Mouse (Mus musculus) limb, embryonic 14.5 days (tissue): ENCODE data around the gene Nat10. TPM values are rescaled to one million over a fixed set of nuclear protein-coding genes. Genes with fewer than 3 reads are reported as not detected.

Experiments used
- ATAC-seq: fragments of 200-750 bp; cut with Nextera tagmentation; 2 replicates; pipeline ENCODE4 v1.8.0; 2017; ENCODE audit warnings: low read depth, moderate number of reproducible peaks, moderate TSS enrichment; ENCODE audit not compliant: low FRiP score
- DNase-seq: peaks from one replicate; pipeline ENCODE4 v3.0.0-alpha.2; 2015; ENCODE audit warnings: low spot score
- H3K27ac ChIP-seq: fragments of 300-500 bp; sonication (generic); replicated peaks from 2 replicates; pipeline ENCODE4 v1.5.1; 2014; ENCODE audit warnings: low read depth, mild to moderate bottlenecking, low read length, moderate library complexity, mixed read lengths
- H3K27me3 ChIP-seq: fragments of 300-500 bp; sonication (generic); 2 replicates; pipeline ENCODE4 v1.6.1; 2014; ENCODE audit warnings: low read length, mixed read lengths; ENCODE audit not compliant: control insufficient read depth, insufficient read depth
- H3K36me3 ChIP-seq: fragments of 300-500 bp; sonication (generic); 2 replicates; pipeline ENCODE4 v1.6.1; 2014; ENCODE audit warnings: mild to moderate bottlenecking, low read length, moderate library complexity, mixed read lengths; ENCODE audit not compliant: control insufficient read depth, insufficient read depth
- H3K4me1 ChIP-seq: fragments of 300-500 bp; sonication (generic); 2 replicates; pipeline ENCODE4 v1.6.1; 2014; ENCODE audit warnings: antibody characterized with exemption, low read length, mixed read lengths; ENCODE audit not compliant: control insufficient read depth, insufficient read depth
- H3K4me2 ChIP-seq: fragments of 300-500 bp; sonication (generic); replicated peaks from 2 replicates; pipeline ENCODE4 v1.6.1; 2014; ENCODE audit warnings: low read depth, mild to moderate bottlenecking, low read length, moderate library complexity; ENCODE audit not compliant: severe bottlenecking
- H3K4me3 ChIP-seq: fragments of 300-500 bp; sonication (generic); replicated peaks from 2 replicates; pipeline ENCODE4 v1.5.1; 2014; ENCODE audit warnings: low read length
- H3K9ac ChIP-seq: fragments of 300-500 bp; sonication (generic); 2 replicates; pipeline ENCODE4 v1.6.1; 2014; ENCODE audit warnings: mild to moderate bottlenecking, low read depth, low read length, moderate library complexity; ENCODE audit not compliant: severe bottlenecking
- H3K9me3 ChIP-seq: fragments of 300-500 bp; sonication (generic); 2 replicates; pipeline ENCODE4 v1.6.1; 2016; ENCODE audit warnings: low read length; ENCODE audit not compliant: control insufficient read depth
- POLR2A ChIP-seq: fragments of 200-500 bp; IDR thresholded peaks from 2 replicates; pipeline ENCODE4 v1.8.0; 2012; ENCODE audit warnings: inconsistent platforms, mild to moderate bottlenecking, moderate library complexity, borderline replicate concordance; ENCODE audit not compliant: insufficient read depth, insufficient read length; ENCODE audit errors: extremely low read depth
- WGBS: fragments of 180-500 bp; shearing (Covaris S2); extraction: QIAGEN DNeasy Blood & Tissue Kit; methylation state at CpG from one replicate; pipeline ENCODE4 v1.1.7; 2014; 5-methylcytosine and 5-hydroxymethylcytosine counted together
- polyA plus RNA-seq, 2 experiments: library from polyadenylated mRNA; depleted of rRNA in 1 of 2; stranded (reverse) in 1 of 2; unstranded in 1 of 2; fragments of >200 nt; fragmentation: Nextera tagmentation in 1 of 2; extraction: Ambion mirVana in 1 of 2; gene quantifications; 2 replicates each; pipeline versions ENCODE4 v1.2.1 to v1.2.3; 2012 to 2014

Nat10 gene
- polyA plus RNA-seq, 2 experiments: 24.0 to 57.2 TPM

GRCm38 (mm10) chr2:103682927-103683442, 78.1 kb downstream of the Nat10 start:
- H3K27ac ChIP-seq: no peak overlapping the region
- no peaks in the 10 kb centered on the region for H3K9me3 ChIP-seq

GRCm38 (mm10) chr2:103682261-103682722, 78.8 kb downstream of the Nat10 start:
- Histone ChIP-seq H3K9ac (no peak overlapping the region), H3K36me3 (peaks cover 6% of the 10 kb centered on the region; the same call in 1 of the 2 replicates), H3K9me3 (no peaks in the 10 kb centered on the region), H3K27me3 (no peaks in the 10 kb centered on the region), H3K4me2 (no peak overlapping the region), H3K27ac (no peak overlapping the region), H3K4me1 (peaks cover 27% of the 10 kb centered on the region), H3K4me3 (no peak overlapping the region)
- 72% methylated on average over 9 of the region's 9 CpGs for WGBS
- DNase-seq (no peak), ATAC-seq (no peak)
- no peak for TF ChIP-seq POLR2A

More at GRCm38 (mm10) chr2:103682927-103683442, 78.1 kb downstream of the Nat10 start:
- no peak for DNase-seq
- Histone ChIP-seq H3K9ac (no peak overlapping the region), H3K27me3 (no peaks in the 10 kb centered on the region), H3K36me3 (peaks cover 6% of the 10 kb centered on the region; the same call in 1 of the 2 replicates), H3K4me3 (no peak overlapping the region), H3K4me1 (peaks cover 22% of the 10 kb centered on the region), H3K4me2 (no peak overlapping the region)
- ATAC-seq: no peak
- 88% methylated on average over 9 of the region's 9 CpGs for WGBS
- TF ChIP-seq POLR2A: no peak

GRCm38 (mm10) chr2:103681149-103681548, 79.9 kb downstream of the Nat10 start:
- peaks cover 6% of the 10 kb centered on the region; the same call in 1 of the 2 replicates for H3K36me3 ChIP-seq
- H3K27me3 ChIP-seq: no peaks in the 10 kb centered on the region
- no peak overlapping the region for H3K9ac ChIP-seq
- DNase-seq: no peak
- WGBS: 80% methylated on average over 5 of the region's 5 CpGs
- no peak for ATAC-seq
- no peak overlapping the region for H3K27ac ChIP-seq
- peaks cover 32% of the 10 kb centered on the region for H3K4me1 ChIP-seq
- TF ChIP-seq POLR2A: no peak
- H3K4me2 ChIP-seq: no peak overlapping the region
- H3K9me3 ChIP-seq: no peaks in the 10 kb centered on the region
- H3K4me3 ChIP-seq: no peak overlapping the region

GRCm38 (mm10) chr2:103680364-103681110, 80.5 kb downstream of the Nat10 start:
- ATAC-seq (no peak), DNase-seq (no peak)
- Histone ChIP-seq H3K27me3 (no peaks in the 10 kb centered on the region), H3K4me2 (no peak overlapping the region), H3K36me3 (peaks cover 6% of the 10 kb centered on the region; the same call in 1 of the 2 replicates), H3K27ac (no peak overlapping the region), H3K9me3 (no peaks in the 10 kb centered on the region), H3K9ac (no peak overlapping the region), H3K4me3 (no peak overlapping the region), H3K4me1 (peaks cover 26% of the 10 kb centered on the region)
- no peak for TF ChIP-seq POLR2A
- 68% methylated on average over 9 of the region's 9 CpGs for WGBS

- no peaks in the 10 kb centered on the region for H3K27me3 ChIP-seq
- no peak for ATAC-seq
- TF ChIP-seq POLR2A: no peak
- no peaks in the 10 kb centered on the region for H3K9me3 ChIP-seq
- no peak overlapping the region for H3K9ac ChIP-seq
- no peak for DNase-seq
- peaks cover under 1% of the 10 kb centered on the region; the same call in 1 of the 2 replicates for H3K36me3 ChIP-seq
- H3K4me3 ChIP-seq: no peak overlapping the region
- no peak overlapping the region for H3K4me2 ChIP-seq
- H3K27ac ChIP-seq: no peak overlapping the region
- peaks cover 14% of the 10 kb centered on the region for H3K4me1 ChIP-seq
- 79% methylated on average over 6 of the region's 6 CpGs for WGBS
Measured at GRCm38 (mm10) chr2:103678433-103678832, 82.6 kb downstream of the Nat10 start.
